Mouse (Mus musculus) heart, postnatal 0 days (tissue): ENCODE results near the gene Vmp1. TPM values are rescaled to one million over a fixed set of nuclear protein-coding genes. Genes with fewer than 3 reads are reported as not detected.

Source experiments
- ATAC-seq: fragments of 200-750 bp; cut with Nextera tagmentation; 2 replicates; pipeline ENCODE4 v1.8.0; 2017; ENCODE audit warnings: low read depth, moderate number of reproducible peaks, moderate library complexity; ENCODE audit not compliant: insufficient read depth
- DNase-seq: peaks from one replicate; pipeline ENCODE4 v3.0.0-alpha.2; 2016; ENCODE audit warnings: low spot score
- H3K27ac ChIP-seq: fragments of 300-500 bp; sonication (generic); 2 replicates; pipeline ENCODE4 v1.5.1; 2014; ENCODE audit warnings: low read depth, mild to moderate bottlenecking
- H3K27me3 ChIP-seq: fragments of 300-500 bp; sonication (generic); 2 replicates; pipeline ENCODE4 v1.6.1; 2014; ENCODE audit warnings: low read length, mixed read lengths; ENCODE audit not compliant: control insufficient read depth, insufficient read depth
- H3K36me3 ChIP-seq: fragments of 300-500 bp; sonication (generic); replicated peaks from 2 replicates; pipeline ENCODE4 v1.6.1; 2014; ENCODE audit warnings: low read length, mixed read lengths; ENCODE audit not compliant: control insufficient read depth, insufficient read depth
- H3K4me1 ChIP-seq: fragments of 300-500 bp; sonication (generic); 2 replicates; pipeline ENCODE4 v1.6.1; 2014; ENCODE audit warnings: antibody characterized with exemption; ENCODE audit not compliant: control insufficient read depth, insufficient read depth
- H3K4me2 ChIP-seq: fragments of 300-500 bp; sonication (generic); 2 replicates; pipeline ENCODE4 v1.6.1; 2014; ENCODE audit warnings: low read depth, mild to moderate bottlenecking, low read length, moderate library complexity
- H3K4me3 ChIP-seq: fragments of 300-500 bp; sonication (generic); 2 replicates; pipeline ENCODE4 v1.5.1; 2014; ENCODE audit warnings: low read depth, low read length
- H3K9ac ChIP-seq: fragments of 300-500 bp; sonication (generic); replicated peaks from 2 replicates; pipeline ENCODE4 v1.6.1; 2014; ENCODE audit warnings: low read depth, low read length, mixed read lengths
- H3K9me3 ChIP-seq: fragments of 300-500 bp; sonication (generic); replicated peaks from 2 replicates; pipeline ENCODE4 v1.6.1; 2016; ENCODE audit warnings: low read length; ENCODE audit not compliant: control insufficient read depth
- CTCF ChIP-seq: IDR thresholded peaks from 2 replicates; pipeline ENCODE4 v1.5.1; 2016; ENCODE audit warnings: antibody characterized with exemption, control low read depth, low read depth
- EP300 ChIP-seq: IDR thresholded peaks from 2 replicates; pipeline ENCODE4 v1.6.1; 2016; ENCODE audit warnings: antibody characterized with exemption, low read depth
- WGBS: fragments of 180-500 bp; shearing (Covaris S2); extraction: QIAGEN DNeasy Blood & Tissue Kit; methylation state at CpG from one replicate; pipeline ENCODE4 v1.1.7; 2014; 5-methylcytosine and 5-hydroxymethylcytosine counted together
- polyA plus RNA-seq: library from polyadenylated mRNA; unstranded; fragments of >200 nt; fragmentation: Nextera tagmentation; extraction: Ambion mirVana; gene quantifications from 2 replicates; pipeline ENCODE4 v1.2.1, GENCODE M21; 2015
- total RNA-seq: library from RNA; depleted of rRNA; stranded (reverse); fragments of >200 nt; gene quantifications from 2 replicates; pipeline ENCODE4 v1.2.3, GENCODE M21; 2014; ENCODE audit warnings: low replicate concordance

The Vmp1 gene
- total and polyA plus RNA-seq, 2 experiments from 2014 or later: 48.9 to 77.9 TPM

- no peaks in the 10 kb centered on the region for H3K9me3 ChIP-seq
- 24% methylated on average over 3 of the region's 3 CpGs for WGBS
- H3K9ac ChIP-seq: no peak overlapping the region
- H3K4me2 ChIP-seq: no peak overlapping the region
- TF ChIP-seq EP300 (no peak), CTCF (no peak)
- H3K36me3 ChIP-seq: no peaks in the 10 kb centered on the region
- H3K27ac ChIP-seq: peak overlapping the region; percentile 57
- no peak overlapping the region for H3K4me3 ChIP-seq
- H3K4me1 ChIP-seq: peaks cover 3% of the 10 kb centered on the region; the same call in 1 of the 2 replicates
- H3K27me3 ChIP-seq: no peaks in the 10 kb centered on the region
- DNase-seq (no peak), ATAC-seq (no peak)
These were observed 12.5 kb downstream of the Vmp1 start for GRCm38 (mm10) chr11:86671041-86671675.

- Histone ChIP-seq H3K9me3 (no peaks in the 10 kb centered on the region), H3K27me3 (no peaks in the 10 kb centered on the region), H3K4me2 (no peak overlapping the region), H3K4me1 (peaks cover 3% of the 10 kb centered on the region; the same call in 1 of the 2 replicates), H3K4me3 (no peak overlapping the region), H3K36me3 (peaks cover 20% of the 10 kb centered on the region), H3K9ac (no peak overlapping the region), H3K27ac (no peak overlapping the region)
- no peak for TF ChIP-seq CTCF
- no peak for TF ChIP-seq EP300
- ATAC-seq: no peak
- WGBS: 90% methylated on average over 3 of the region's 3 CpGs
- no peak for DNase-seq
These were observed 15.5 kb downstream of the Vmp1 start for GRCm38 (mm10) chr11:86668169-86668568.

- H3K36me3 ChIP-seq: peaks cover 21% of the 10 kb centered on the region
- H3K4me1 ChIP-seq: peaks cover 3% of the 10 kb centered on the region; the same call in 1 of the 2 replicates
- no peak overlapping the region for H3K9ac ChIP-seq
- H3K27me3 ChIP-seq: no peaks in the 10 kb centered on the region
- DNase-seq: no peak
- no peak overlapping the region for H3K4me2 ChIP-seq
- 89% methylated on average over 2 of the region's 2 CpGs for WGBS
- no peak for TF ChIP-seq CTCF
- no peak for TF ChIP-seq EP300
- H3K9me3 ChIP-seq: no peaks in the 10 kb centered on the region
- no peak overlapping the region for H3K4me3 ChIP-seq
- no peak for ATAC-seq
- no peak overlapping the region for H3K27ac ChIP-seq
These were observed 16.1 kb downstream of the Vmp1 start for GRCm38 (mm10) chr11:86667553-86667952.

- H3K9ac ChIP-seq: no peak overlapping the region
- no peak overlapping the region for H3K27ac ChIP-seq
- no peak overlapping the region for H3K4me3 ChIP-seq
- no peaks in the 10 kb centered on the region for H3K27me3 ChIP-seq
- no peak for DNase-seq
- H3K4me1 ChIP-seq: no peaks in the 10 kb centered on the region
- no peak for TF ChIP-seq EP300
- TF ChIP-seq CTCF: no peak
- H3K4me2 ChIP-seq: no peak overlapping the region
- peaks cover 42% of the 10 kb centered on the region for H3K36me3 ChIP-seq
- no peaks in the 10 kb centered on the region for H3K9me3 ChIP-seq
- ATAC-seq: no peak
- WGBS: 83% methylated on average over 3 of the region's 3 CpGs
These were observed 19.2 kb downstream of the Vmp1 start for GRCm38 (mm10) chr11:86664406-86664805.

- Histone ChIP-seq H3K27ac (no peak overlapping the region), H3K4me1 (no peaks in the 10 kb centered on the region), H3K4me2 (no peak overlapping the region), H3K9me3 (no peaks in the 10 kb centered on the region), H3K9ac (no peak overlapping the region), H3K36me3 (peaks cover 43% of the 10 kb centered on the region), H3K4me3 (no peak overlapping the region), H3K27me3 (no peaks in the 10 kb centered on the region)
- no peak for DNase-seq
- no peak for TF ChIP-seq EP300
- no peak for TF ChIP-seq CTCF
- no peak for ATAC-seq
These were observed 19.7 kb downstream of the Vmp1 start for GRCm38 (mm10) chr11:86663977-86664376.
